Mouse (Mus musculus) liver, postnatal 0 days (tissue): ENCODE data around the gene Cavin1. TPM values are rescaled to one million over a fixed set of nuclear protein-coding genes. Genes with fewer than 3 reads are reported as not detected.
A peak's percentile ranks its signal among the peaks of the same experiment; 100 is the strongest.

Source experiments
- ATAC-seq: fragments of 200-750 bp; cut with Nextera tagmentation; 2 replicates; pipeline ENCODE4 v1.8.0; 2017; ENCODE audit warnings: mild to moderate bottlenecking, moderate library complexity
- DNase-seq: peaks from one replicate; pipeline ENCODE4 v3.0.0-alpha.2; 2016
- H3K27ac ChIP-seq: fragments of 300-500 bp; sonication (generic); 2 replicates; pipeline ENCODE4 v1.5.1; 2014; ENCODE audit warnings: antibody characterized with exemption, moderate library complexity, mild to moderate bottlenecking, low read depth
- H3K27me3 ChIP-seq: fragments of 300-500 bp; sonication (generic); 2 replicates; pipeline ENCODE4 v1.6.1; 2014; ENCODE audit warnings: low read length, control low read depth, mixed read lengths; ENCODE audit not compliant: insufficient read depth
- H3K36me3 ChIP-seq: fragments of 300-500 bp; sonication (generic); replicated peaks from 2 replicates; pipeline ENCODE4 v1.6.1; 2014; ENCODE audit warnings: mild to moderate bottlenecking, control low read depth, low read length, moderate library complexity, mixed read lengths; ENCODE audit not compliant: insufficient read depth
- H3K4me1 ChIP-seq: fragments of 300-500 bp; sonication (generic); 2 replicates; pipeline ENCODE4 v1.6.1; 2014; ENCODE audit warnings: antibody characterized with exemption, mild to moderate bottlenecking, control low read depth; ENCODE audit not compliant: insufficient read depth
- H3K4me2 ChIP-seq: fragments of 300-500 bp; sonication (generic); 2 replicates; pipeline ENCODE4 v1.6.1; 2014; ENCODE audit warnings: low read depth, mild to moderate bottlenecking, low read length, moderate library complexity, mixed read lengths
- H3K4me3 ChIP-seq: fragments of 300-500 bp; sonication (generic); 2 replicates; pipeline ENCODE4 v1.5.1; 2014; ENCODE audit warnings: low read depth, low read length
- H3K9ac ChIP-seq: fragments of 300-500 bp; sonication (generic); replicated peaks from 2 replicates; pipeline ENCODE4 v1.6.1; 2014; ENCODE audit warnings: mild to moderate bottlenecking, moderate library complexity
- H3K9me3 ChIP-seq: fragments of 300-500 bp; sonication (generic); 2 replicates; pipeline ENCODE4 v1.6.1; 2016; ENCODE audit warnings: mild to moderate bottlenecking, control low read depth, low read length, mixed read lengths
- CTCF ChIP-seq: sonication (generic); IDR thresholded peaks from 2 replicates; pipeline ENCODE4 v1.5.1; 2016; ENCODE audit warnings: antibody characterized with exemption, low read depth
- EP300 ChIP-seq: IDR thresholded peaks from 2 replicates; pipeline ENCODE4 v1.6.1; 2016; ENCODE audit warnings: antibody characterized with exemption, low read depth, mild to moderate bottlenecking
- whole genome bisulfite sequencing: fragments of 180-500 bp; shearing (Covaris S2); extraction: QIAGEN DNeasy Blood & Tissue Kit; methylation state at CpG from one replicate; pipeline ENCODE4 v1.1.7; 2014; ENCODE audit not compliant: insufficient replicate concordance; 5-methylcytosine and 5-hydroxymethylcytosine counted together
- polyA plus RNA-seq: library from polyadenylated mRNA; unstranded; fragments of >200 nt; fragmentation: Nextera tagmentation; extraction: Ambion mirVana; gene quantifications from 2 replicates; pipeline ENCODE4 v1.2.1, GENCODE M21; 2015

Cavin1 gene
- polyA plus RNA-seq, 1 experiment from 2014 or later, result 28.5 TPM

GRCm38 (mm10) chr11:100942388-100942787, 28.3 kb downstream of the Cavin1 start:
- 90% methylated on average over 1 of the region's 1 CpGs for WGBS

GRCm38 (mm10) chr11:100939512-100940151, 31.1 kb downstream of the Cavin1 start, which contains the start of gene Stat3:
Stat3 (minus strand) TSS chr11:100939540.
- no peak for TF ChIP-seq CTCF
- peak; percentile 91 for TF ChIP-seq EP300
- H3K36me3 ChIP-seq, result no peaks in the 10 kb centered on the region
- H3K4me1 ChIP-seq, result peaks cover 31% of the 10 kb centered on the region
- H3K4me3 ChIP-seq, result peak within 1 kb of the TSS; percentile 96
- peak; percentile 100 for DNase-seq
- peak; percentile 95 for ATAC-seq
- H3K4me2 ChIP-seq, result peak within 1 kb of the TSS; percentile 93
- WGBS, result under 1% methylated on average over 29 of the region's 29 CpGs
- peak within 1 kb of the TSS; percentile 99 for H3K9ac ChIP-seq
- no peaks in the 10 kb centered on the region for H3K27me3 ChIP-seq
- peak within 1 kb of the TSS; percentile 99 for H3K27ac ChIP-seq
- no peaks in the 10 kb centered on the region; the same call in 1 of the 2 replicates for H3K9me3 ChIP-seq

More at GRCm38 (mm10) chr11:100942388-100942787, 28.3 kb downstream of the Cavin1 start:
- no peak for DNase-seq
- no peak overlapping the region for H3K4me3 ChIP-seq
- peaks cover 7% of the 10 kb centered on the region for H3K4me1 ChIP-seq
- peaks cover 3% of the 10 kb centered on the region; the same call in 1 of the 2 replicates for H3K9me3 ChIP-seq
- no peak overlapping the region for H3K27ac ChIP-seq
- no peak overlapping the region for H3K4me2 ChIP-seq
- H3K9ac ChIP-seq, result no peak overlapping the region
- TF ChIP-seq EP300, result no peak
- TF ChIP-seq CTCF, result no peak
- no peaks in the 10 kb centered on the region for H3K27me3 ChIP-seq
- ATAC-seq, result no peak
- H3K36me3 ChIP-seq, result no peaks in the 10 kb centered on the region

GRCm38 (mm10) chr11:100938711-100939511, 31.8 kb downstream of the Cavin1 start:
- ATAC-seq, result peak; percentile 0; the same call in 1 of the 2 replicates
- WGBS, result under 1% methylated on average over 47 of the region's 48 CpGs

GRCm38 (mm10) chr11:100938112-100938511, 32.6 kb downstream of the Cavin1 start:
- peak; percentile 61 for DNase-seq
- peak overlapping the region; percentile 93 for H3K4me2 ChIP-seq
- no peaks in the 10 kb centered on the region for H3K36me3 ChIP-seq
- H3K4me3 ChIP-seq, result peak overlapping the region; percentile 96
- TF ChIP-seq CTCF (no peak), EP300 (peak; percentile 76)
- peak overlapping the region; percentile 99; the same call in 1 of the 2 replicates for H3K9ac ChIP-seq
- peak; percentile 16 for ATAC-seq
- no peaks in the 10 kb centered on the region for H3K27me3 ChIP-seq
- no peaks in the 10 kb centered on the region for H3K9me3 ChIP-seq
- peak overlapping the region; percentile 99 for H3K27ac ChIP-seq
- WGBS, result 7% methylated on average over 5 of the region's 5 CpGs
- peaks cover 43% of the 10 kb centered on the region for H3K4me1 ChIP-seq

More at GRCm38 (mm10) chr11:100938711-100939511, 31.8 kb downstream of the Cavin1 start:
- peaks cover 36% of the 10 kb centered on the region for H3K4me1 ChIP-seq
- no peaks in the 10 kb centered on the region for H3K27me3 ChIP-seq
- no peaks in the 10 kb centered on the region for H3K9me3 ChIP-seq
- TF ChIP-seq CTCF (no peak), EP300 (no peak)
- peak; percentile 52 for DNase-seq
- peak overlapping the region; percentile 96 for H3K4me3 ChIP-seq
- H3K4me2 ChIP-seq, result peak overlapping the region; percentile 93
- peak overlapping the region; percentile 99 for H3K9ac ChIP-seq
- H3K36me3 ChIP-seq, result no peaks in the 10 kb centered on the region
- H3K27ac ChIP-seq, result peak overlapping the region; percentile 99

GRCm38 (mm10) chr11:100937295-100937694, 33.4 kb downstream of the Cavin1 start:
- H3K9me3 ChIP-seq, result no peaks in the 10 kb centered on the region
- WGBS, result 32% methylated on average over 4 of the region's 4 CpGs
- H3K4me2 ChIP-seq, result peak overlapping the region; percentile 93
- no peaks in the 10 kb centered on the region for H3K36me3 ChIP-seq
- DNase-seq (no peak), ATAC-seq (no peak)
- H3K27me3 ChIP-seq, result no peaks in the 10 kb centered on the region
- peak overlapping the region; percentile 96 for H3K4me3 ChIP-seq
- peaks cover 46% of the 10 kb centered on the region for H3K4me1 ChIP-seq
- H3K9ac ChIP-seq, result no peak overlapping the region
- TF ChIP-seq CTCF (no peak), EP300 (no peak)
- H3K27ac ChIP-seq, result no peak overlapping the region
